Mouse (Mus musculus) intestine, postnatal 0 days (tissue): ENCODE measurements at regions not wholly inside any gene's neighbourhood (a gene's known extent, or its start where the extent isn't known, plus 50 kb on each side); places are given as distances from the start of the nearest gene placed in this dataset.

Experiments used
- ATAC-seq: fragments of 200-750 bp; cut with Nextera tagmentation; 2 replicates; pipeline ENCODE4 v1.8.0; 2017; ENCODE audit warnings: mild to moderate bottlenecking, moderate TSS enrichment, moderate library complexity
- H3K27ac ChIP-seq: fragments of 300-500 bp; sonication (generic); 2 replicates; pipeline ENCODE4 v1.5.1; 2014; ENCODE audit warnings: mild to moderate bottlenecking, low read depth, low read length, moderate library complexity
- H3K27me3 ChIP-seq: fragments of 300-500 bp; sonication (generic); replicated peaks from 2 replicates; pipeline ENCODE4 v1.6.1; 2014; ENCODE audit warnings: low read length, mixed read lengths; ENCODE audit not compliant: control insufficient read depth, insufficient read depth
- H3K36me3 ChIP-seq: fragments of 300-500 bp; sonication (generic); 2 replicates; pipeline ENCODE4 v1.6.1; 2014; ENCODE audit warnings: mild to moderate bottlenecking, moderate library complexity; ENCODE audit not compliant: control insufficient read depth, insufficient read depth
- H3K4me1 ChIP-seq: fragments of 300-500 bp; sonication (generic); replicated peaks from 2 replicates; pipeline ENCODE4 v1.6.1; 2014; ENCODE audit warnings: antibody characterized with exemption, low read length, mixed read lengths; ENCODE audit not compliant: control insufficient read depth, insufficient read depth
- H3K4me2 ChIP-seq: fragments of 300-500 bp; sonication (generic); replicated peaks from 2 replicates; pipeline ENCODE4 v1.6.1; 2014; ENCODE audit warnings: low read depth, mild to moderate bottlenecking, moderate library complexity
- H3K4me3 ChIP-seq: fragments of 300-500 bp; sonication (generic); 2 replicates; pipeline ENCODE4 v1.5.1; 2014; ENCODE audit warnings: low read depth, low read length
- H3K9ac ChIP-seq: fragments of 300-500 bp; sonication (generic); 2 replicates; pipeline ENCODE4 v1.6.1; 2014; ENCODE audit warnings: mild to moderate bottlenecking, low read depth, low read length
- H3K9me3 ChIP-seq: fragments of 300-500 bp; sonication (generic); 2 replicates; pipeline ENCODE4 v1.6.1; 2016; ENCODE audit warnings: mixed run types; ENCODE audit not compliant: control insufficient read depth
- CTCF ChIP-seq: sonication (generic); IDR thresholded peaks from 2 replicates; pipeline ENCODE4 v1.5.1; 2016; ENCODE audit warnings: low read depth, mild to moderate bottlenecking, control low read depth, antibody characterized with exemption, moderate library complexity
- WGBS: fragments of 180-500 bp; shearing (Covaris S2); extraction: QIAGEN DNeasy Blood & Tissue Kit; methylation state at CpG from one replicate; pipeline ENCODE4 v1.1.7; 2014; 5-methylcytosine and 5-hydroxymethylcytosine counted together

DNA sequence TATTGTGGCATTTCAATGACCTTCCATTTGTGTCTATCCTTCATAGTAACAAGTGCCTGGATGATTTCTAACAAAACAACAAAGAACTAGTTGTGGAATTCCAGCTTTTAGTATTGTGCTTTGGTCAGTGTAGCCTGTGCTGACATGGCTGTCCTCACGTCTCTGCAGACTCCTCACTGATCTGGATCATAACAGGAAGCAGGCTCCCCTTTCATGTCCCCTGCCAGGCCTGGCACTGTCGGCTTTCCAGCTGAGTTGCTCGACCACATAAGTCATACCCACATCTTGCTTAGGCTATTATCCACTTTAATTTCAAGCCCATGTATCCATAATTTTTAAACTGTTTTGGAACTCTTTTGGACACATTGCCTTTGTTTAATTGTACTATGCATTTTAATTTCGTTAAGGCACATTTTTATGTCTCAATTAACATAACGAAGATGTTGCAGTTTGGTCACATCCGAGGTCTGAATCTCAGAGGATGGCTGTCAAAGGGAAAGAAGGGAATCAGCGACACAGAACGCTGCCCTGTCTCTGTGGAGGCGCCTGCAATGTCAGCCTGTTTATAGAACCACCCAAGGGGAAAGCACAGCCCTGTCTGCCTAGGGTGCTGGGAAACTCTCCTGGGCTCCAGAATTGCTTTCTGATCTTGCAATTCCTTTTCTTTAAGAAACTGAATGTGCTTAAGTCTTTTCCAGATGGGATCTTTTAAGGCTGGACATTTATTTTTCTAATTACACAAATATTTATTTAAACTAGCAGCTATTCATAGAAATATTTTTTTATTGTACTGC is 215.5 kb upstream of the Ndst3 start:
- no peaks in the 10 kb centered on the region for H3K4me1 ChIP-seq
- TF ChIP-seq CTCF, result no peak
- WGBS, result 36% methylated on average over 9 of the region's 9 CpGs
- H3K27ac ChIP-seq, result no peak overlapping the region
- H3K4me3 ChIP-seq, result no peak overlapping the region
- no peaks in the 10 kb centered on the region for H3K27me3 ChIP-seq
- H3K9ac ChIP-seq, result no peak overlapping the region
- no peak overlapping the region for H3K4me2 ChIP-seq
- no peaks in the 10 kb centered on the region for H3K36me3 ChIP-seq
- ATAC-seq, result no peak
- no peaks in the 10 kb centered on the region for H3K9me3 ChIP-seq

DNA sequence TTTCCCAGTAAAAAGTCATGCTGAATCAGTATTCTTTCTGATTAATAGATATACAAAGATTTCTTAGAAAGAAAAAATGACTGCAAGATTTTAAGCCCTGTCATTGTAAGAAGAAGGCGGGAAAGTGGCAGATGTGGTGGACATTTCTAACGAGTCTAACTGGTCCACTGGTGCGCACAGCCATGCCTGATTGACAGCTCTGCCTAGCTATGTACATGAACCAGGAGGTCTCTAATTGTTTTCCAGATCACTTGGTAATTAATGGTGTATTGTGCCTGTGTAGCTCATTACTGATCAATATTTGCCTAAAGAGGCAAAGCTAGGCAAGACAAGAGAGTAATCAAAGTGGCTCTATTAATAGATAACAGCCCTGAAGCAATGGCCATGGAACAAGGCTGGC is 227.5 kb upstream of the Ndst3 start:
- no peak overlapping the region for H3K4me2 ChIP-seq
- H3K4me3 ChIP-seq, result no peak overlapping the region
- no peak for ATAC-seq
- no peak overlapping the region for H3K27ac ChIP-seq
- H3K4me1 ChIP-seq, result no peaks in the 10 kb centered on the region
- no peak overlapping the region for H3K9ac ChIP-seq
- WGBS, result 67% methylated on average over 3 of the region's 3 CpGs
- no peaks in the 10 kb centered on the region for H3K36me3 ChIP-seq
- H3K9me3 ChIP-seq, result no peaks in the 10 kb centered on the region
- TF ChIP-seq CTCF, result no peak
- H3K27me3 ChIP-seq, result no peaks in the 10 kb centered on the region

DNA sequence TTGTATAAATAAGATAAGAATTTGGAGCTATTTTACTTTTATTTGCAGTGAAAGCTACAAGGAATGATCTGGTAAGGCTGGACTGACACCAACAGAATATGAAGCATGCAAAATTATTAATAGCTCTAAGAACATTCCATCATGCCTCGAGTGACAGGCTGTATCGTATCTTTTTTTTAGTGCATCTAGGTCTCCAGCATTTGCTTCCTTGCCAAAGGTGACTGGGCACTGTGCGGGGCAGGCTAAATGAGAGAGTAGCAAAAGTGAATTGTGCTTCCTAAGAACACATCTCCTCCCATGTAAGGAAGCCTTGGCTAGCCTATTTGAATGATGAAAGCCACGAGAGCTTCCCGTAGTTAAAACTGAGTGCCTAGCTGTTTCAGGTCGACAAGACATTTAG is 261.5 kb upstream of the Ndst3 start:
- 71% methylated on average over 6 of the region's 6 CpGs for WGBS
- no peaks in the 10 kb centered on the region for H3K27me3 ChIP-seq
- no peak for ATAC-seq

DNA sequence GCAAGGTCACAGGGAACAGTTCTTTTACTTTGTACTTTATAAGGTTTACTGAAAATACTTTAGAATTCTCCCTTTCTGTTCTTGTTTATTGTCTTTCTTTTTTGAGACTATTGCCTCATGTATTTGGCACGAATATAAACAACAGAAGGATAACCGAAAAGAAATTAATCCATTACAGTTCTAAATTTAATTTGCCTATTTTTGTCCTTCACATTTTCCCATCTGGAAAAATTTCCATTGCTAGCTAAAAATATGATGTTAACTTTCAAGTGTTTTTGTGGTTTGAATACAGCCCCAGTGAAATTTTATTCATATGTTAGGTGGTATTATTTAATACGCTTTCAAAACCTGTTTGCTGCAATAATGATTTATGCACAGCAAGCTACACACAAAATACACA is 276.7 kb upstream of the Ndst3 start:
- H3K27ac ChIP-seq, result no peak overlapping the region
- H3K9me3 ChIP-seq, result no peaks in the 10 kb centered on the region
- H3K9ac ChIP-seq, result no peak overlapping the region
- no peaks in the 10 kb centered on the region for H3K4me1 ChIP-seq
- ATAC-seq, result no peak
- no peaks in the 10 kb centered on the region for H3K27me3 ChIP-seq
- H3K4me2 ChIP-seq, result no peak overlapping the region
- TF ChIP-seq CTCF, result no peak
- H3K36me3 ChIP-seq, result no peaks in the 10 kb centered on the region
- no peak overlapping the region for H3K4me3 ChIP-seq
- 83% methylated on average over 3 of the region's 3 CpGs for WGBS

More for the DNA sequence above, 261.5 kb upstream of the Ndst3 start:
- Histone ChIP-seq H3K9me3 (no peaks in the 10 kb centered on the region), H3K9ac (no peak overlapping the region), H3K4me3 (no peak overlapping the region), H3K27ac (no peak overlapping the region), H3K4me2 (no peak overlapping the region), H3K4me1 (no peaks in the 10 kb centered on the region), H3K36me3 (no peaks in the 10 kb centered on the region)
- no peak for TF ChIP-seq CTCF

DNA sequence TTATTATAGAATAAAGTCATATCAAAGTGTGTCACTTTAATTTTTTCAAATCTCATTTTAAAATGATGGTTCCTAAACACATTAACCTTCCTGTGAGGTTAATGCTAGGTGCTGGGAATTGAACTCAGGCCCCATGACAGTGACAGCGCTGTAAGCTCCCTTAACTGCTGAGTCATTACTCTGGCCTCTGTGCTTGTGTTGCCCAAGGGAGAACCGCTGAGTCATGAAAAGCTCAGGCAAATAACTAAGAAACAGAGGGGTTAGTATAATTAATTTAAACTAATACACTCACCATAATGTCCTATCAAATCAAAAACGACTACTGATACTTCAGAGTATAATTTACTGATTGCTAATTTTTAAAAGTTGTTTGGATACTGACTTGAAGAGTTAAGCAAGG is 281.7 kb upstream of the Ndst3 start:
- no peaks in the 10 kb centered on the region for H3K36me3 ChIP-seq
- ATAC-seq, result no peak
- H3K9me3 ChIP-seq, result no peaks in the 10 kb centered on the region

DNA sequence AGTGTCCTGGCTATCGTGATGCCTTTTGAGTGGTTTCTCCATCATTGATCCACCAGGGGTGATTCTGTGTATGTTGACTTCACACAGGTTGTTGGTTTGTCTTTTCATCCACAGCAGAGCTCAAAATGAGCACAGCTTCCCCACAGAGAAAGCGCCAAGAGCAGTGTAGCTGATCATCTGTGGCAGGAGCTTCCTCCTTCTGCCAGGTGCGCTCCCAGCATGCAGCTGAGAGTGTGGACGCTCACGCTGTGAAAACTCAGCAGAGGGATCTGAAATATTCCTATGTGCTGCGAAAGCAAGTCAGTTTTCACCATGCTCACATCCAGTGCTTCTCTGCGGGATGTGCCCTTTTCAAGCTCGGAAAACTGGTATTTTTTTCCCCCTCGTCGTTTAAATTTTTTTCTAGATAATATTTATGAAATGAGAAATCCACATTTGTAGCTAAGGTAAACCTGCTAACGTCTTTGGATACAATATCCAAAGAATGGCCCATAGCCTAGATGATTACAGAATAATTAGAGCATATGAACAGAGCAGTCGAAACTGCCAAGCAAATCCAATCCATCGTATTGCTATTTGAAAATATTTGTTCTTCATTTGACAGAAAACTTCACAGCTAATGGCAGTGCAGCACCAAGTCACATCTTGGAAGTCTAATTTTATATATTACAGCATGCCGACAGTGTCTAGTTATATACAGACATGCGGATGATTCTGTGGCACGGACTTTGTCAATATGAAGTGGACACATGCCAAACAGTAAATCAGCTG is 283.3 kb upstream of the Ndst3 start:
- H3K27me3 ChIP-seq, result no peaks in the 10 kb centered on the region
- no peaks in the 10 kb centered on the region for H3K36me3 ChIP-seq
- no peak overlapping the region for H3K9ac ChIP-seq
- no peak overlapping the region for H3K4me2 ChIP-seq
- no peaks in the 10 kb centered on the region for H3K9me3 ChIP-seq
- WGBS, result 67% methylated on average over 16 of the region's 16 CpGs
- no peak overlapping the region for H3K27ac ChIP-seq
- no peak for ATAC-seq
- no peak for TF ChIP-seq CTCF
- no peak overlapping the region for H3K4me3 ChIP-seq
- H3K4me1 ChIP-seq, result no peaks in the 10 kb centered on the region

More for the DNA sequence above, 281.7 kb upstream of the Ndst3 start:
- no peak overlapping the region for H3K27ac ChIP-seq
- no peaks in the 10 kb centered on the region for H3K27me3 ChIP-seq
- H3K4me1 ChIP-seq, result no peaks in the 10 kb centered on the region
- H3K9ac ChIP-seq, result no peak overlapping the region
- TF ChIP-seq CTCF, result no peak
- WGBS, result 74% methylated on average over 3 of the region's 3 CpGs
- H3K4me2 ChIP-seq, result no peak overlapping the region
- H3K4me3 ChIP-seq, result no peak overlapping the region
